Mouse (Mus musculus) lung, embryonic 15.5 days (tissue): ENCODE data around the gene Pik3cb. TPM values are rescaled to one million over a fixed set of nuclear protein-coding genes. Genes with fewer than 3 reads are reported as not detected.

Source experiments
- ATAC-seq: fragments of 200-750 bp; cut with Nextera tagmentation; 2 replicates; pipeline ENCODE4 v1.8.0; 2017; ENCODE audit warnings: moderate number of reproducible peaks, borderline replicate concordance; ENCODE audit not compliant: low FRiP score, low TSS enrichment; ENCODE audit errors: extremely low read depth
- H3K27ac ChIP-seq: fragments of 300-500 bp; sonication (generic); 2 replicates; pipeline ENCODE4 v1.5.1; 2015; ENCODE audit warnings: moderate library complexity, mild to moderate bottlenecking, inconsistent platforms
- H3K27me3 ChIP-seq: fragments of 300-500 bp; sonication (generic); 2 replicates; pipeline ENCODE4 v1.6.1; 2015; ENCODE audit warnings: inconsistent platforms
- H3K36me3 ChIP-seq: fragments of 300-500 bp; sonication (generic); 2 replicates; pipeline ENCODE4 v1.6.1; 2015; ENCODE audit warnings: inconsistent platforms
- H3K4me1 ChIP-seq: fragments of 300-500 bp; sonication (generic); 2 replicates; pipeline ENCODE4 v1.6.1; 2015; ENCODE audit warnings: inconsistent platforms
- H3K4me2 ChIP-seq: fragments of 300-500 bp; sonication (generic); 2 replicates; pipeline ENCODE4 v1.6.1; 2015; ENCODE audit warnings: inconsistent platforms, mild to moderate bottlenecking, moderate library complexity
- H3K4me3 ChIP-seq: fragments of 300-500 bp; sonication (generic); 2 replicates; pipeline ENCODE4 v1.5.1; 2015; ENCODE audit warnings: mild to moderate bottlenecking, inconsistent platforms
- H3K9ac ChIP-seq: fragments of 300-500 bp; sonication (generic); 2 replicates; pipeline ENCODE4 v1.6.1; 2015; ENCODE audit warnings: inconsistent platforms
- H3K9me3 ChIP-seq: fragments of 300-500 bp; sonication (generic); 2 replicates; pipeline ENCODE4 v1.6.1; 2016; ENCODE audit warnings: inconsistent platforms
- WGBS: fragments of 180-500 bp; shearing (Covaris S2); methylation state at CpG from one replicate; pipeline ENCODE4 v1.1.7; 2015; 5-methylcytosine and 5-hydroxymethylcytosine counted together
- polyA plus RNA-seq: library from polyadenylated mRNA; unstranded; fragments of >200 nt; fragmentation: Nextera tagmentation; extraction: Ambion mirVana; gene quantifications from 2 replicates; pipeline ENCODE4 v1.2.1, GENCODE M21; 2015

Pik3cb gene
- polyA plus RNA-seq, 1 experiment from 2014 or later, result 1.5 TPM

DNA sequence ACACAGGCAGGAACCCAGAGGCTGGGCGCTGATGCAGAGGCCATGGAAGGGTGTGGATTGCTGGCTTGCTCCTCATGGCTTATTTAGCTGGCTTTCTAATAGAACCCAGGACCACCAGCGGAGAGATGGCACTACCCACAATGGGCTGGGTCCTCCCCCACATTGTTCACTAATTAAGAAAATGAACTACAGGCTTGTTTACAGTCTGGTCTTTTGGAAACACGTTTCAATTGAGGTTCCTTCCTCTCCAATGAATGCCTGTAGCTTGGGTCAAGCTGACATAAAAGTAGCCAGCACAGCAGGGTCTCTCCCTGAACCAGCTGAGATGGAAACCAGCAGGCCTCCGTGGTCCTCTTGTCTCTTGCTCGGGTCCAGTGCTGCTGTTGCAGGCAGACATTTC lies 119.3 kb downstream of the Pik3cb start:
- H3K9me3 ChIP-seq, result no peaks in the 10 kb centered on the region
- no peaks in the 10 kb centered on the region for H3K4me1 ChIP-seq
- no peaks in the 10 kb centered on the region for H3K36me3 ChIP-seq
- 58% methylated on average over 5 of the region's 5 CpGs for WGBS
- H3K27me3 ChIP-seq, result no peaks in the 10 kb centered on the region
- H3K27ac ChIP-seq, result no peak overlapping the region
- no peak overlapping the region for H3K4me2 ChIP-seq
- ATAC-seq, result no peak
- H3K9ac ChIP-seq, result no peak overlapping the region
- H3K4me3 ChIP-seq, result no peak overlapping the region

DNA sequence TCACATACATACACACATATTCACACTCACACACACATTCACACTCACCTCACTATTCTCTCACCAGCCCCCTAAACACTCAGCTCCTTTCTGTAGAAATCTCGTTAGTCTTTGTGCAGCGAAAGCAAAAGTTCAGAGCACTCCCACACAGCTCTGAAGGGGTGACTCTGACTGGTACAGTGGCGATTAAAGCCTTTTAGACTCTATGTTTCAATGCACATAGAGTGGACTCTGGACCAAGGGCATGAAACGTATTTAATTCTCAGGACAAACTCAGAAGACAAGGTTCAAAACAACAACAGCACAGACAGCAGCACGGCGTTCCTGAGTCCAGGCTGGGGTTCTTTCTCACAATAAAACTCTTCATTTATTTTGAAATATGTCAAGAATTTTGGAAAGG lies 122.7 kb downstream of the Pik3cb start:
- Histone ChIP-seq H3K27me3 (no peaks in the 10 kb centered on the region), H3K27ac (no peak overlapping the region), H3K4me3 (no peak overlapping the region), H3K9ac (no peak overlapping the region), H3K4me1 (no peaks in the 10 kb centered on the region), H3K4me2 (no peak overlapping the region), H3K36me3 (no peaks in the 10 kb centered on the region), H3K9me3 (no peaks in the 10 kb centered on the region)
- ATAC-seq, result no peak
- 74% methylated on average over 6 of the region's 6 CpGs for WGBS

DNA sequence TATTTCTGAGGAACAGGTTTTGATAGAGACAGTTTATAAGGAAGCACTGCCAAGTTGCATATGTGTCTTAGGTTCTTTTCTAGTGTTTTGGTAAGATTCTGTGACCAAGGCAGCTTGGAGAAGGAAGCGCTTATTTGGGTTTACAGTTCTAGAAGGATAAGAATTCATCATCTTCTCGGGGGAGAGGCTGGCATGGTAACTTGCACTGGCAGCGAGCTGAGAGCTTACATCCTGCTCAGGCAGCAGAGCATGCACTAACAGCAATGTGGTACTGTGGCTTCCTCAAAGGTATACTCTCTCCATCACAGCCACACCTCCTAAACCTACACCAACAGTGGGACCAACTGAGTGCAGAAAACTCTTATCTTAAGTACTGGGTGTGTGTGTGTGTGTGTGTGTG lies 123.7 kb downstream of the Pik3cb start:
- no peaks in the 10 kb centered on the region for H3K27me3 ChIP-seq
- no peak overlapping the region for H3K4me3 ChIP-seq

DNA sequence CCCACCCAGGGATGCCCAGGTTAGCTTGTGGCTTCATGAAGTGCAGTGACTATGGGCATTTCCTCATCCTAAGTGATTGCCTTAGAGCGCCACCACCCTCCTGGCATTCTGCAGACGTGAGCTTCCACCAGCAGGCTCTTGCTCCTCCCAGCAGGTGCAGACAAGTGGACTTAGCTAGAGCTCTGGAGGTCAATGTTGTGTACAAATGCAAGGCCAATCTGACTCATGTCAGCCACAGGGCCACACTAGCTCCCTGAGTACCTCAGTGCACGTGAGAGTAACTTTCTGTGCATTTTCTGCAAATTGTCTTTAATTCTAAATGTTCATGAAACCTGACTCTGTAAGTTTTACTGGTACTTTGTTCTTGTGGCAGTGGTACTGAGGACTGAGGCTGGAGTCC lies 124.1 kb downstream of the Pik3cb start:
- Histone ChIP-seq H3K4me1 (no peaks in the 10 kb centered on the region), H3K36me3 (no peaks in the 10 kb centered on the region), H3K4me3 (no peak overlapping the region), H3K9me3 (no peaks in the 10 kb centered on the region), H3K9ac (no peak overlapping the region), H3K27me3 (no peaks in the 10 kb centered on the region), H3K27ac (no peak overlapping the region), H3K4me2 (no peak overlapping the region)
- ATAC-seq, result no peak
- WGBS, result 48% methylated on average over 3 of the region's 3 CpGs

More for the DNA sequence above, 123.7 kb downstream of the Pik3cb start:
- Histone ChIP-seq H3K27ac (no peak overlapping the region), H3K36me3 (no peaks in the 10 kb centered on the region), H3K9ac (no peak overlapping the region), H3K9me3 (no peaks in the 10 kb centered on the region), H3K4me1 (no peaks in the 10 kb centered on the region), H3K4me2 (no peak overlapping the region)
- WGBS, result 49% methylated on average over 3 of the region's 3 CpGs
- ATAC-seq, result no peak

DNA sequence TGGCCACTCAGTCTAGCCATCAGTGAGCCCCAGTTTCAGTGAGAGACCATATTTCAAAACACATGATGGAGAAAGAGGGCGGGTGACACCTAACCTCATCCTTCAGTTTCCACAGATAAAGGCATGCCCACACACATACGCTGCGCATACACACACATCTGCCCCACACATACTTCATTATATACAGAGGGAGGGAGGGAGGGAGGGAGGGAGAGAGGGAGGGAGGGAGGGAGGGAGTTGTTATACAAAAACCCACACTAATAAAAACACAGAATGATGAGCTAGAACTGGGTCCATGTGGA lies 130.6 kb downstream of the Pik3cb start:
- no peaks in the 10 kb centered on the region for H3K9me3 ChIP-seq
- H3K36me3 ChIP-seq, result no peaks in the 10 kb centered on the region
- no peak overlapping the region for H3K4me2 ChIP-seq
- H3K27me3 ChIP-seq, result no peaks in the 10 kb centered on the region
- no peak for ATAC-seq
- no peak overlapping the region for H3K4me3 ChIP-seq
- no peaks in the 10 kb centered on the region for H3K4me1 ChIP-seq
- no peak overlapping the region for H3K27ac ChIP-seq
- WGBS, result 53% methylated on average over 3 of the region's 3 CpGs
- no peak overlapping the region for H3K9ac ChIP-seq

DNA sequence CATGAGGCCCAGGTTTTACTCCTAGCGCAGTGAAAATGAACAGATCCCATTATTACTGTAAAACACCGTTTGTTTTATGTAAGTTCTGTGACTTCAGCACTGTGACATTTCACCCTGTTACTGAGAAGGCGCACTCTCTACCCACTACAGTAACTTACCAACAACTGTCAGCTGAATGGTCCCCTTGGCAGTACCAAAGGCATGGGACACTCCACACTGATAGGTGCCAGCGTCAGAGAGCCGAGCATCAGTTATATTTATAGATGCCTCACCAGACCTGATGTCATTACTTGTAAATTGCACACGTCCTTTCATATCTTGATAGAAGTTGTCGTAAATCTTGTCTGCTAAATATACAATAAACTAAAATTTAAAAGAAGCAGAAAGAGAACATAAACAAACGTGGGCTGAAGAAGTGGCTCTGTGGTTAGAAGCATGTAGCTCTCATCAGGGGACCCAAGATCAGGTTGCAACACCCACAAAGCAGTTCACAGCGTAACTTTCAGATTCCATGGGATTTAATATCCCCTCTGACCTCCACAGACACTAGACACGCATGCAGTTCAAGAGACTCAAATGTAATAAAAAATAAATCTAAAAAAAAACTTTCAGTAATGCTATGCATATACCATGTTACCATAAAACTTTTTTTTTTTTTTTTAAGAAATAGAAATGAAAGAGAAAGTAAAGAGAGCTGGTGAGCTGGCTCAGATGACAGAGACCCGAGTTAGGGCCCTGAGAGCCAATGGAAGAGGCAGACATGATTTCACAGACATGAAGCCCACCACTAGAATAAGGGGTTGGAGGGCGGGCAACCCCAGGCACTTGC lies 131.1 kb downstream of the Pik3cb start:
- Histone ChIP-seq H3K27me3 (no peaks in the 10 kb centered on the region), H3K9me3 (no peaks in the 10 kb centered on the region), H3K4me3 (no peak overlapping the region), H3K36me3 (no peaks in the 10 kb centered on the region), H3K9ac (no peak overlapping the region), H3K4me1 (no peaks in the 10 kb centered on the region), H3K4me2 (no peak overlapping the region), H3K27ac (no peak overlapping the region)
- WGBS, result 66% methylated on average over 12 of the region's 12 CpGs
- ATAC-seq, result no peak

DNA sequence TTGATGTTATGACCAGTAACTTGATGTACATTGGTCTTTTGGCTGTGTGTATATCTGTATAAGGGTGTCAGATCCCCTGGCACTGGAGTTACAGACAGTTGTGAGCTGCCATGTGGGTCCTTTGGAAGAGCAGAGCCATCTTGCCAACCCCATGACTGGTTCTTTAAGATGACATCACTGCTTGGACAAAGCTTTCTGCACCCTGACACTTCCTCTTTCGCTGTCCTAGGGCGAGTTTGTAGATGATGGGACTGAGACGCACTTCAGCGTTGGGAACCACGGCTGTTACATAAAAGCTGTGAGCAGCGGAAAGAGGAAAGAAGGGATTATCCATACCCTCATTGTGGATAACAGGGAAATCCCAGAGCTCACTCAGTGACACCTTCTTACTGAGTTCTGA lies 139.1 kb downstream of the Pik3cb start:
- no peak overlapping the region for H3K4me3 ChIP-seq
- no peaks in the 10 kb centered on the region for H3K27me3 ChIP-seq
- no peaks in the 10 kb centered on the region for H3K4me1 ChIP-seq
- 89% methylated on average over 6 of the region's 6 CpGs for WGBS
- 0 out of 2 replicates have a peak, but pooled peaks cover 12% of the 10 kb centered on the region for H3K36me3 ChIP-seq
- H3K4me2 ChIP-seq, result no peak overlapping the region
- no peak for ATAC-seq
- no peaks in the 10 kb centered on the region for H3K9me3 ChIP-seq
- H3K27ac ChIP-seq, result no peak overlapping the region
- H3K9ac ChIP-seq, result no peak overlapping the region

DNA sequence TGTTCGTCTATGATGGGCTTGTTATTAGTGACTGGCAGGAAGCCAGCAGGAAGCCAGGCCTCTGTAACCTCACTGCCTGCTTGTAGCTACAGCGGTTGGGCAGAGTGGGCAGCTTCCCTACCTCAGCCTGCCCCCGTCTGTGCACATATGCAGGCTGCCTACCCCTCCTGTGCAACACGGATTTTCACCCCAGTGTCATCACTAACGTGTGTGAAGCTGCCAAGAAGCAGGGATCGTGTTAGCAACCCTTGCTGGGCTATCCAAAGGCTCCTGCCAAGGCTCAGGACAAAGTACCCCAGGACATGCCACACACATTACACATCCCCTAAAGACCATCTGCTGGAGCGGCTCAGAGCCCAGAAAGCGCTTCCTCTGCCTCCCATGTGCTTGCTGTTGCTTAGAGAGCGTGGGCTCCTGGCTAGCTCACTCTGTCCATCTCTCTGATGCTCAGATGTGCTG lies 140.5 kb downstream of the Pik3cb start:
- no peak overlapping the region for H3K27ac ChIP-seq
- H3K27me3 ChIP-seq, result no peaks in the 10 kb centered on the region
- no peaks in the 10 kb centered on the region for H3K4me1 ChIP-seq
- no peak overlapping the region for H3K4me2 ChIP-seq
- 56% methylated on average over 9 of the region's 9 CpGs for WGBS
- ATAC-seq, result no peak
- 0 out of 2 replicates have a peak, but pooled peaks cover 12% of the 10 kb centered on the region for H3K36me3 ChIP-seq
- H3K9ac ChIP-seq, result no peak overlapping the region
- no peaks in the 10 kb centered on the region for H3K9me3 ChIP-seq
- H3K4me3 ChIP-seq, result no peak overlapping the region

DNA sequence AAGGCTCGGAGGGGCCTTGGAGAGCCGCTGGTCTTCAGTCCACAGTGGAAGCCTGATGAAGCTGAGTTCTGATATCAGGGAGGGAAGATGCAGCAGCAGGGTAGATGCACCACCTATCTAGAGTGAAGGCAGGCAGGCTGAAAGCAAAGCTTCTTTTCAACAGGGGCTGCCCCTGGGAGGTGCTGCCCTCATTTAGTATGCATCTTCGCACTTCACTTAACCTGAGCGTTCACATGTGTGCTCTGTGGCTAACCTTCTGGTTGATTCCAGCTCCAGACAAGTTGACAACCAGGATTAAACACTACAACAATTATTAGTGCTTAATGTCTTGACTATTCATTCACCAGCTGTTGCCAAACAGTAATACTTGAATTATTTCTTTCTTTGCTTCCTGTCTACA lies 146.3 kb downstream of the Pik3cb start:
- H3K36me3 ChIP-seq, result peaks cover 10% of the 10 kb centered on the region; the same call in 1 of the 2 replicates
- H3K27ac ChIP-seq, result no peak overlapping the region
- no peaks in the 10 kb centered on the region for H3K4me1 ChIP-seq
- H3K9me3 ChIP-seq, result no peaks in the 10 kb centered on the region
- no peak overlapping the region for H3K4me3 ChIP-seq
- H3K27me3 ChIP-seq, result no peaks in the 10 kb centered on the region
- H3K4me2 ChIP-seq, result no peak overlapping the region
- 92% methylated on average over 4 of the region's 4 CpGs for WGBS
- no peak overlapping the region for H3K9ac ChIP-seq
- no peak for ATAC-seq

DNA sequence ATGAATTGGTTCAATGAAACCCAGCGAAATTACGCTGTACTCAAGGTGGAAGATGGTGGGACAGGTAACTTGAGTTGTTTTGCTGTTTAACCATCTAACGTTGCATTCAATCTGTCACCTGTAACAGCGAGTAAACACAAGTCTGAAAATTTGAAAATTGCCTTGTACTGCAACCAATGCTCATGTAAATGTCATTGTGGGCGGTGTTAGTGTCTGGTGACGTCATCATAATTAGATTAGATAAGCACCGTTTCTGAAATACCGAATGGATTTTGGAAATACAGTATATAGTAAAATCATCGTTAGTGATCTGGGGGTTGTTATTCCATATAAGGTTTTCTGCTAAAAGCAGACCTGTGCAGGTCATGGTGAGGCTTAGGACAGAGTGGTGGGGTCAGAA lies 153.3 kb downstream of the Pik3cb start:
- no peak for ATAC-seq
- Histone ChIP-seq H3K4me3 (peak overlapping the region; percentile 88), H3K4me1 (peaks cover 8% of the 10 kb centered on the region), H3K4me2 (peak overlapping the region; percentile 91), H3K9me3 (no peaks in the 10 kb centered on the region), H3K27me3 (peaks cover 17% of the 10 kb centered on the region; the same call in 1 of the 2 replicates), H3K9ac (peak overlapping the region; percentile 64; the same call in 1 of the 2 replicates), H3K36me3 (no peaks in the 10 kb centered on the region), H3K27ac (no peak overlapping the region)
- WGBS, result 44% methylated on average over 9 of the region's 9 CpGs
